Mouse (Mus musculus) liver, postnatal 0 days (tissue): Measurements from ENCODE around the gene Ajm1.

Source experiments
- CTCF ChIP-seq: sonication (generic); IDR thresholded peaks from 2 replicates; pipeline ENCODE4 v1.5.1; 2016; ENCODE audit warnings: antibody characterized with exemption, low read depth
- EP300 ChIP-seq: IDR thresholded peaks from 2 replicates; pipeline ENCODE4 v1.6.1; 2016; ENCODE audit warnings: antibody characterized with exemption, low read depth, mild to moderate bottlenecking

GRCm38 (mm10) chr2:25573068-25573467, 8.5 kb downstream of the Ajm1 start:
- no peak for TF ChIP-seq CTCF
- TF ChIP-seq EP300: no peak
